8 mouse cellular contexts compared by ENCODE assay signal in genomic region chr8:71171478-71172210, GRCm38 (mm10).
DNase-seq lines count a peak whose midpoint lies in the region; ATAC-seq and TF ChIP-seq lines count a peak whose summit lies in the region.
"Not testable (repeated sequence)": the region's sequence is repeated elsewhere in the genome, so short reads cannot be mapped to it uniquely, and the experiment has no call there.

No protein-coding gene starts in this region.

- not testable (repeated sequence) for H3K4me3 ChIP-seq in embryonic facial prominence, embryonic 11.5 days (ENCODE audit: low read depth, low read length); heart, embryonic 15.5 days; hindbrain, embryonic 14.5 days (replicated peaks; ENCODE audit: low read length); limb, embryonic 12.5 days (replicated peaks); midbrain, embryonic 11.5 days (ENCODE audit: low read depth, low read length); stomach, postnatal 0 days (ENCODE audit: low read depth, low read length)

- TF ChIP-seq EP300 in stomach, postnatal 0 days (optimal IDR thresholded peaks at IDR 0.05): not testable (repeated sequence)

- not testable (repeated sequence) for H3K4me2 ChIP-seq in embryonic facial prominence, embryonic 11.5 days (ENCODE audit: low read depth, low read length); heart, embryonic 15.5 days; hindbrain, embryonic 14.5 days (replicated peaks); limb, embryonic 12.5 days; midbrain, embryonic 11.5 days; stomach, postnatal 0 days (replicated peaks; ENCODE audit: low read depth)

- peak; percentile 14; the same call in 1 of the 2 replicates for ATAC-seq in embryonic facial prominence, embryonic 11.5 days (replicated peaks; ENCODE audit: insufficient number of reproducible peaks, low FRiP score, low TSS enrichment, low read depth)
- ATAC-seq in erythroid progenitor cell, adult 5-6 weeks (replicated peaks; ENCODE audit: low FRiP score, poor library complexity, severe bottlenecking): 0 out of 2 replicates have a peak, but pooled peaks have one; percentile 10
- ATAC-seq in heart, embryonic 15.5 days (replicated peaks; ENCODE audit: insufficient number of reproducible peaks, insufficient read depth, low FRiP score, low read depth): 0 out of 2 replicates have a peak, but pooled peaks have one; percentile 10
- peak; percentile 27; the same call in 1 of the 2 replicates for ATAC-seq in hindbrain, embryonic 14.5 days (ENCODE audit: low FRiP score)
- ATAC-seq in limb, embryonic 12.5 days (ENCODE audit: insufficient number of reproducible peaks, insufficient read depth, low FRiP score, low TSS enrichment, low read depth): peak; percentile 63
- peak; percentile 42; the same call in 1 of the 2 replicates for ATAC-seq in midbrain, embryonic 11.5 days (ENCODE audit: low FRiP score)
- ATAC-seq in monocyte, adult 5-6 weeks (replicated peaks; ENCODE audit: insufficient number of reproducible peaks, low FRiP score, low TSS enrichment, poor library complexity, severe bottlenecking): peak; percentile 43; the same call in 1 of the 2 replicates
- 0 out of 2 replicates have a peak, but pooled peaks have one; percentile 47 for ATAC-seq in stomach, postnatal 0 days (ENCODE audit: low FRiP score, low TSS enrichment)

- not testable (repeated sequence) for H3K9ac ChIP-seq in embryonic facial prominence, embryonic 11.5 days (replicated peaks; ENCODE audit: low read length); heart, embryonic 15.5 days; hindbrain, embryonic 14.5 days; limb, embryonic 12.5 days (replicated peaks); midbrain, embryonic 11.5 days (ENCODE audit: low read length); stomach, postnatal 0 days (ENCODE audit: low read length)

- not testable (repeated sequence) for H3K9me3 ChIP-seq in embryonic facial prominence, embryonic 11.5 days (replicated peaks; ENCODE audit: control insufficient read depth, low read length); heart, embryonic 15.5 days (replicated peaks); hindbrain, embryonic 14.5 days (ENCODE audit: control insufficient read depth, low read length); limb, embryonic 12.5 days; midbrain, embryonic 11.5 days (ENCODE audit: control insufficient read depth, low read length); stomach, postnatal 0 days (ENCODE audit: control insufficient read depth, low read length)

- H3K36me3 ChIP-seq in embryonic facial prominence, embryonic 11.5 days (replicated peaks; ENCODE audit: control insufficient read depth, insufficient read depth, low read depth, low read length); heart, embryonic 15.5 days; hindbrain, embryonic 14.5 days (replicated peaks; ENCODE audit: control insufficient read depth, insufficient read depth); limb, embryonic 12.5 days; midbrain, embryonic 11.5 days (ENCODE audit: control insufficient read depth, insufficient read depth, low read length); stomach, postnatal 0 days (ENCODE audit: control insufficient read depth, insufficient read depth, low read length): not testable (repeated sequence)

- not testable (repeated sequence) for DNase-seq in embryonic facial prominence, embryonic 11.5 days (ENCODE audit: low spot score); hindbrain, embryonic 14.5 days (ENCODE audit: low spot score); midbrain, embryonic 11.5 days (ENCODE audit: low spot score, missing footprints); stomach, postnatal 0 days (ENCODE audit: low spot score)

- not testable (repeated sequence) for H3K4me1 ChIP-seq in embryonic facial prominence, embryonic 11.5 days (ENCODE audit: control insufficient read depth, insufficient read depth, low read length); heart, embryonic 15.5 days (replicated peaks); hindbrain, embryonic 14.5 days (replicated peaks; ENCODE audit: control insufficient read depth, insufficient read depth, low read length); limb, embryonic 12.5 days (replicated peaks); midbrain, embryonic 11.5 days (ENCODE audit: control insufficient read depth, insufficient read depth, low read length); stomach, postnatal 0 days (replicated peaks; ENCODE audit: control insufficient read depth, insufficient read depth)

- TF ChIP-seq CTCF in stomach, postnatal 0 days (IDR thresholded peaks at IDR 0.05; ENCODE audit: low read depth): not testable (repeated sequence)

- WGBS in embryonic facial prominence, embryonic 11.5 days: 74% methylated on average over 3 of the region's 3 CpGs
- WGBS in heart, embryonic 15.5 days: 48% methylated on average over 3 of the region's 3 CpGs
- WGBS in hindbrain, embryonic 14.5 days: 68% methylated on average over 3 of the region's 3 CpGs
- WGBS in limb, embryonic 12.5 days: 54% methylated on average over 3 of the region's 3 CpGs
- WGBS in midbrain, embryonic 11.5 days: 51% methylated on average over 3 of the region's 3 CpGs
- 63% methylated on average over 2 of the region's 3 CpGs for WGBS in stomach, postnatal 0 days

- not testable (repeated sequence) for H3K27me3 ChIP-seq in embryonic facial prominence, embryonic 11.5 days (ENCODE audit: control insufficient read depth, insufficient read depth, low read length); heart, embryonic 15.5 days; hindbrain, embryonic 14.5 days (ENCODE audit: control insufficient read depth, insufficient read depth, low read length); limb, embryonic 12.5 days; midbrain, embryonic 11.5 days (ENCODE audit: control insufficient read depth, insufficient read depth, low read length); stomach, postnatal 0 days (ENCODE audit: control insufficient read depth, insufficient read depth, low read length)

- H3K27ac ChIP-seq in embryonic facial prominence, embryonic 11.5 days (replicated peaks; ENCODE audit: low read depth, low read length); heart, embryonic 15.5 days; hindbrain, embryonic 14.5 days; limb, embryonic 12.5 days; midbrain, embryonic 11.5 days (ENCODE audit: low read depth, low read length); stomach, postnatal 0 days (replicated peaks): not testable (repeated sequence)

Comparison
In these comparisons a context has a peak if more than half of its experiments do, and no peak if none do; other contexts are left out.
1. ATAC-seq: peak in every context shown above with its lines; median percentile 63 in limb, embryonic 12.5 days; 47 in stomach, postnatal 0 days; 43 in monocyte, adult 5-6 weeks; 42 in midbrain, embryonic 11.5 days; 27 in hindbrain, embryonic 14.5 days; 14 in embryonic facial prominence, embryonic 11.5 days; 10 in erythroid progenitor cell, adult 5-6 weeks; 10 in heart, embryonic 15.5 days.